Mouse (Mus musculus): ENCODE data around the gene Tuba3b.

Gene Tuba3b

GRCm38 (mm10) chr6:145607746-145608145, 7.8 kb upstream of the Tuba3b start:
- no peak for DNase-seq

- no peak for DNase-seq
These were observed 6.9 kb upstream of the Tuba3b start for GRCm38 (mm10) chr6:145608693-145609092.

GRCm38 (mm10) chr6:145610901-145611300, 4.7 kb upstream of the Tuba3b start:
- no peak for DNase-seq

GRCm38 (mm10) chr6:145612611-145613010, 2.9 kb upstream of the Tuba3b start:
- peak; percentile 63 to 75 for DNase-seq

- DNase-seq: no peak
These were observed 1.3 kb upstream of the Tuba3b start, which contains the start of gene Lmntd1 for GRCm38 (mm10) chr6:145614219-145614618. Gene Lmntd1, minus strand, starts transcription at chr6:145614319.

- DNase-seq: no peak
These were observed 1.1 kb downstream of the Tuba3b start for GRCm38 (mm10) chr6:145616402-145617229.

GRCm38 (mm10) chr6:145623141-145623540, 7.6 kb downstream of the Tuba3b start:
- no peak for DNase-seq

- no peak for DNase-seq
These were observed 14.7 kb downstream of the Tuba3b start for GRCm38 (mm10) chr6:145630269-145630668.

- no peak for DNase-seq
These were observed 18.9 kb downstream of the Tuba3b start for GRCm38 (mm10) chr6:145634454-145634853.

- no peak for DNase-seq
These were observed 21.1 kb downstream of the Tuba3b start for GRCm38 (mm10) chr6:145636682-145637081.

- DNase-seq: peak in 1 of 2 experiments; percentile 23
These were observed 22.7 kb downstream of the Tuba3b start for GRCm38 (mm10) chr6:145638248-145638647.

GRCm38 (mm10) chr6:145640971-145641506, 25.5 kb downstream of the Tuba3b start:
- no peak for DNase-seq

GRCm38 (mm10) chr6:145651976-145652375, 36.4 kb downstream of the Tuba3b start:
- DNase-seq: no peak

GRCm38 (mm10) chr6:145652986-145653385, 37.4 kb downstream of the Tuba3b start:
- DNase-seq: no peak

GRCm38 (mm10) chr6:145653626-145654025, 38.1 kb downstream of the Tuba3b start:
- no peak for DNase-seq

- DNase-seq: no peak
These were observed 38.7 kb downstream of the Tuba3b start for GRCm38 (mm10) chr6:145654062-145654836.

- DNase-seq: no peak
These were observed 40.1 kb downstream of the Tuba3b start for GRCm38 (mm10) chr6:145655678-145656077.

- DNase-seq: no peak
These were observed 41.4 kb downstream of the Tuba3b start for GRCm38 (mm10) chr6:145656740-145657591.

GRCm38 (mm10) chr6:145659116-145659515, 43.6 kb downstream of the Tuba3b start:
- peak; percentile 14 to 24 for DNase-seq

- no peak for DNase-seq
These were observed 45.4 kb downstream of the Tuba3b start for GRCm38 (mm10) chr6:145660943-145661342.

- DNase-seq: no peak
These were observed 48.7 kb downstream of the Tuba3b start for GRCm38 (mm10) chr6:145664208-145664607.

GRCm38 (mm10) chr6:145665751-145666150, 50.2 kb downstream of the Tuba3b start:
- no peak for DNase-seq

- no peak for DNase-seq
These were observed 52.1 kb downstream of the Tuba3b start for GRCm38 (mm10) chr6:145667654-145668053.

All from cerebellum, postnatal 25 days (tissue).